Mouse (Mus musculus) liver, adult 2 months (tissue): ENCODE results near the gene Sqor.

Experiments
- CTCF ChIP-seq: fragments of 200-500 bp; IDR thresholded peaks from 2 replicates; pipeline ENCODE4 v1.5.1; 2011; ENCODE audit warnings: low read depth, low read length, control low read depth
- POLR2A ChIP-seq: fragments of 200-500 bp; IDR thresholded peaks from 2 replicates; pipeline ENCODE4 v1.6.1; 2011; ENCODE audit warnings: low read length, control low read depth; ENCODE audit not compliant: insufficient read depth; ENCODE audit errors: extremely low read depth

DNA sequence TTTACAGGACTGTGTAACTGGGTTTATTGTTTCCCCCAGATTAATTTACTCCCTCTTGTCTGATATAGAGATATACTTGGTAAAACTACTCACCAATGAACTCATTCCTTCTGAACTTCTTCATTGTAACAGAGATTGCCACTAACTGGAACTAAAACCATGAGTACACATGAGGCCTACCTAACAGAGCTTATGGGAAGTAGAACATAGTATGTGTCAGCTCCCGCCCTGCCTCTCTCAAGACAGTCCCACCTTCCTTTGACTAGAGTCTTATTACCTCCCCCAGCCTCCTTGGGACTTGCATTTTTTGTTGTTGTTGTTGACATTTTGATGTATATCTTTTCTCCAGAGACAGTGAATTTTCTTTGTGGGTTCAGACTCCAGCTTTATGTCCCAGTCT lies 7.9 kb downstream of the Sqor start:
- no peak for TF ChIP-seq CTCF
- no peak for TF ChIP-seq POLR2A
